Mouse (Mus musculus) urinary bladder, adult 18-20 months (tissue): ENCODE data around the gene Lrch1.

Source experiments
- DNase-seq, 2 experiments: peaks; one replicate each; pipeline ENCODE4 v3.0.0; 2022; ENCODE audit warnings: low spot score in 2 of 2, mixed read lengths in 2 of 2

Gene Lrch1

GRCm38 (mm10) chr14:74893085-74893648, 54.5 kb downstream of the Lrch1 start:
- no peak for DNase-seq

DNA sequence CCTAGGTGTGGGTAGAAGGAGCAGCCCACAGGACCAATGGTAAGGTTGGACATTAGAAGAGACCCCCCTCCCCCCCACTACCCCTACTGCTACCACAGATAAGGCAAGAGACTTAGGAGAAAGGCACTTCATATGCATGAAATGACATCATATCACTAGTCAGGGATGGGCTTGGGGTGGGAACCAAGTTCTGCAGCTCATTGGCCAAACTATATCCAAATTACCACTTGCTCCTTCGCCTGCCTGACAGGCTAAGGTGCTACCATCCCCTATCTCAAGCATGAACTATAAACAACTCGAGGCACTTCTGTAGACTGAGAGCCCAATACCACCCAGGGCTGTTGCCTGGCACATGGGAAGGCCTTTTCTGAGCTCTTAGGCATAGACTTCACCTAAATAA, 58.4 kb downstream of the Lrch1 start:
- no peak for DNase-seq

GRCm38 (mm10) chr14:74888103-74888502, 59.6 kb downstream of the Lrch1 start:
- DNase-seq = no peak

DNA sequence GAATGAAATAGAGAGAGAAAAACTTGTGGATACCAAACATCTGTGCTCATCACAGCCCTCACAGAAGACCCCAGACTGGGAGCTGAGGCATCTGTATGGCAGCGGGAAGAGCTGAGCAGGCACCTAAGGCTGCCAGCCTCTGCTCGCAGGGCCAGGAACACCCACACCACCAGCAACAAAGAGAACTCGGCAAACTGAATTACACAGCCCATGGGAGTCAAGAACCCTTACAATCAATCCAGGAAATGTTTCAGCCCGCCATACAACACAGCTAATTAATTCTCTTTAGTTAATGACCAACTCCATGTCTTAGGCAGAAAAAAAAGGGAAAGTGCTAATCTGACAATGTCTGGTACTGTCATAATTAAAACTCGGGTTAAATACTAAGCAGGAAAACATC, 61.2 kb downstream of the Lrch1 start:
- no peak for DNase-seq

GRCm38 (mm10) chr14:74884920-74885319, 62.8 kb downstream of the Lrch1 start:
- no peak for DNase-seq

DNA sequence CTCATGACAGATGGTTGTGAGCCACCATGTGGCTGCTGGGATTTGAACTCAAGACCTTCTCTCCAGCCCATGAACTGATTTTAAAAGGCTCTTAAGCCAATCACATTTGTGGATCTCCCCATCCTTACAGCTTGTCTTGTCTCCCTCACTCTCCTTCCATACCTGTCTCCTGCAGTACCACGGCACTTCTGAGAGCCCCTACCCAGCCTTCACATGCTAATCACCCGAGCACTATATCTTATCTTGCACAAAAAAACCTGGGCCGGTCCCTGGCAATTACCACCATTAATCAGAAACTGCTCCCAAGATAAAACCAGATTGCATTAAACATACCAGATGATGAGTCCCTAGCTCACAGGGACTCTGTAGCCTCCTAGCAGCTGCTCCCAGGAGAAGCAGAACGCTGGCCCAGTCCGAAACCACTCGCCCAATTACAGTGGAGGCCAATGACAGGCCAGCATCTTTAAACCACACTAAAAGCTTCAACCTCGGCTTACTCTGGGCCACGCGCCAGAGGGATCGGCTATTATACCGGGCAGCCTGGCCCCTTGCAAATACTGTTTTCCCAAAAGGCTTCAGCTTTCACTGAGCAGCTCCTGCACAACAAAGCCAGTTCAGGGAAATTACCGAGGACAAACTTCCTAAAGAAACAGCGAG, 63.5 kb downstream of the Lrch1 start:
- peak in 1 of 2 experiments; percentile 40 for DNase-seq

GRCm38 (mm10) chr14:74883204-74883603, 64.5 kb downstream of the Lrch1 start:
- DNase-seq = no peak

DNA sequence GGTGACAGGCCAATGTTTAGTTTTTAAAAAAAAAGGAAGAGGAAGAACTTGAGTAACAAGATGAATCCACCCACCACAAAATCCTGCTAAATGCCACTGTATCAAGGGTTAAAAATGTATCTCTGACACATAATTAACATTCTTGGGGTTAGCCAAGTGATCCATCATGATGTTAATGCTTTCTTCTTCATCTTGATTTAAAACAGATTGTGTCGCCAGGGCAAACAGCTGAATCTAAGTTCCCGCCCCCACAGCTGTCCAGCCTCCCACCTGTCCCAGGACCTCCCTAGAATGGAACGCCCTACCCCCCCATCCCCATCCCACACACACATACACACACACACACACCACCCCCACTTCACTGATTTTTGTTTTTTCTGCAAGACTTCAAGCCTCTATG, 64.9 kb downstream of the Lrch1 start:
- DNase-seq = no peak

DNA sequence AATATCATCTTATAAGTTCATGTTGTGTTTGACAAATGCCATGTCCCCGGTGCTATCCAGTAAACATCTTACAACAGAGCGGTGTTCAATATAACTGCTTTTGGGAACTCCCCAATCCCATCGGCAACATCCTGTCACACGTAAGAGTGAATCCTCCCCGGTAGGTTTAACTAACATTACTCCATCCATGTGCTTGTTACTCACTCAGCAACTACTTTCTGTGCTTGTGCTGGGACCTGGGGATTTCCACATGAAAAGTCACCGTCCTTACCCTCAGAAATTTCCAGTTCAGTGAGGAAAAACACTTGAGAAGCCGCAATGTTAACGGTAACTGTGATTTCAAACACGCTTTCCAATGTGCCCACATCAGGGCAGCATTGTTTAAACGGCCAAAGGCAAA, 66.8 kb downstream of the Lrch1 start:
- DNase-seq = no peak

- no peak for DNase-seq
These were observed 68.2 kb downstream of the Lrch1 start for GRCm38 (mm10) chr14:74879480-74879879.

GRCm38 (mm10) chr14:74877287-74877686, 70.4 kb downstream of the Lrch1 start:
- DNase-seq = no peak

DNA sequence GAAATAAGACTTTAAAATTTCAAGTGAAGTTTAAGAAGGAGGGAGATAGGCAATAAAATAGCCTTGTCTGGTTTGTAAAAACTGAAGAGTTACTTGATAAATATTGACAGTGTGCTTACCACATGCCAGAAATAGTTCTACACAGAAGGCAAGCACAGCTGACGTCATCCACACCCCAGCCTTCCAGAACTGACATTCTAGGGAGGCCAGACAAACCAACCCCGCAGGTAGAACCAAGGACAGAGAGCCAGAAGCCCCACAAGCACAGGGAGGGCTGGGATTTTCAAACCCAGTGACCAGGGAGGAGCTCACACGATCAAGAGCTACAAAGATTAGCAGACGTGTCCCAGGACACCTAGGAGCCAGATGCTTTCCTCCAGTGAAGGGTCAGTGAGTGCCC, 76.5 kb downstream of the Lrch1 start:
- no peak for DNase-seq

DNA sequence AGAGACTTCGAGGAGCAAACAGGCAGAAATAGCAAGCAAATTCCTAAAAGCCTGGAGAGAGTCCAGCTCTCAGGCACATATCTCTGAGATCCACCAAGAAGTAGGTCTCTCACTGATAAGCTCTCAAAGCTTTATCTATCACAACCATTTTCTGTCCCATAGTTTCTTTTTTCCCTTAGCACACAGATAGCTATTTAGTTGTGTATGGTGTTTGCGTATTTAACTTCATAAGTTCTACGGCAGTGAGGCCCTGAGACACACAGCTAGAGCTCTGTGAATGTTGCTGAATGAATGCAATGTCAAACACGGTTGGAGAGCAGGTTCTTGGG, 78.8 kb downstream of the Lrch1 start:
- DNase-seq = no peak

DNA sequence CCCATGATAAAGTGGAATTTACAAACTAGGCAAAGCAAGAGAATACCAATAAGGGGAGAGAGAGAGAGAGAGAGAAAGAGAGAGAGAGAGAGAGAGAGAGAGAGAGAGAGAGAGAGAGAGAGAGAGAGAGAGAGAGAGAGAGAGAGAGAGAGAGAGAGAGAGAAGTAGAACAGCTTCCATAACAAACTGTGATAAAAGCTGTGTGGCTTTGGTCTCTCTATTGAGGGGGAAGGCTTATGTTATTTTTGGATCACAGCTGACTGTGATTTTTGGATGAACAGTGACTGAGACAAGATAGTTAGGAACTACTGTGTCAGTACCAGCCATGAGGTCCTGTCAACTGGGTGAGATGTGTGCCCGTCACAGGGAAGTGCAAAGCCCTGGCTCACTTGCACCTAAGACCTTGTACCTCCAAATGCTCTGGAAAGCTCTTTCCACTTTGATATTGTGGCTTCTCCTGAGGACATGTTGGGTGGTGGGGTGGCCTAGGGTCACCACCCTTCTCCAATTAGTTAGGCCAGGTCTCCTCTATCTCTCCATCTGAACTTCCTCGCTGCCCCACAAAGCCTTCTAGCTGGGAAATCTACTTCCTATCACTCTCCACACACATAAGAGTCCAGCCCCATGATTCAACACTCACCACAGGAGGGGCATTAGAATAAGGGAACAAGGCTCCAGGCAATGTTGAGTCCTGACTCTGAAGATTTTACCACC, 79.3 kb downstream of the Lrch1 start:
- DNase-seq = no peak

DNA sequence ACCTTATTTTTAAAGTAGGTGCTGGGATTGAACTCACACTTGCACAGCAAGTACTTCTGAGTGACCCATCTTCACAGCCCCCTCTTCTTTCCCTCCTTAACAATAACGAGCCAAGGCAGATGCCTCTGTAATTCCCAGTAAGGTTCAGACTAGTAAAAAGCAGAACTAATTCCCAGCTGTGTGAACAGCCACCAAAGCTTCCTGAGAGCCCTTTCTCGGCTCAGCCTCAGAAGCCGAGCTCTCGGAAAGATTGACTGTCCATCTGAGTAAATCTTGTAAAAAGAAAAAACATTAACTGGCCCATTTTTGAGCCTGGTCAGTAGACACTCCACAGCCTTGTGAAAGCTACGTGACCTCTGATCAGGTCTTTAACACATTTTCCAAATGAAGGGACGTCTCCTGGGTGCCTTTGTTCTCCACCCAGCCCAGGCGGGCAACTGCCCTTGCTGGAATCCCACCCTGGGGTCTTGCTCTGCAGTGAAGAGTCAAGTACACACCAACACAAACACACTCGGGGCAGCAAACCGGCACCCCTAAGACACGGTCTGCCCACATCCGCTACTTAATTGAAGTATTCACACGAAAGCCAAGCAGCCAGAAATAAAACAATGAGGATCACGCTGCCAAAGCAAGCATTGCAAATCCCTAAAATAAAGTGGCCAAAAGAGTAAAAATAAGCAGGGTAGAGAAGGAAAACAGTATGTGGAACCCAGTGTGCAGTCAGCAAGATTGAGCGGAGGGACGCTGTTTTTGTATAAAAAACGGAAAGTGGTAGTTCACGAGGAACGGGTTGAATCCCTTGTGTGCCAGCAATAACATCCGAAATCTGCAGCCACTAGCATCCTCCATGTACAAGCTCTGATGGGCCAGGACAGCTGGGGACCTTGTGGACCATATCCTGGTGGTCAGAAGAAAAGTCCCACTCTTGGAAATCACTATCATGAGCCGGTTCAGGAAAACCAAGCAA, 80.3 kb downstream of the Lrch1 start:
- DNase-seq = no peak

GRCm38 (mm10) chr14:74865738-74866137, 81.9 kb downstream of the Lrch1 start:
- DNase-seq = no peak

- no peak for DNase-seq
These were observed 82.7 kb downstream of the Lrch1 start for GRCm38 (mm10) chr14:74864805-74865483.

DNA sequence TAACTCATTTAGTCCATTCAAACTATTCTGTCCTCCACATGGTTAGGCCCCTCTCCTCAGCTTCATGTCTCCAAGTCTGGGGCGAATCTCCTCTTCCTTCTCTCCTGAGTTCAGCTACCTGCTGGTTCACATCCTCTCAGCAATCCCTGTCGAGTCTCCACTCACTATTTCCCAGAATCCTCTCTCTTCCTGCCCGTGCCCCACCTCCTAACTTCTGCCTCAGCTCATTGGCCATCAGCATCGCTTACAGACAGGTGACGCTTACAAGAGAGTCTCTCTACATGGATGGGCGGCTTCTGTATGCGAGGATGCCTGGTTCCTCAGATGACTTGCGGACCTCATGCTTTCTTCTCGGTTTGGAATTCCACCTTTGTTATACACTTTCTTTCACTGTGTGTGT, 86.2 kb downstream of the Lrch1 start:
- DNase-seq = no peak

GRCm38 (mm10) chr14:74859154-74859553, 88.5 kb downstream of the Lrch1 start:
- no peak for DNase-seq

GRCm38 (mm10) chr14:74855429-74855828, 92.2 kb downstream of the Lrch1 start:
- DNase-seq = no peak

DNA sequence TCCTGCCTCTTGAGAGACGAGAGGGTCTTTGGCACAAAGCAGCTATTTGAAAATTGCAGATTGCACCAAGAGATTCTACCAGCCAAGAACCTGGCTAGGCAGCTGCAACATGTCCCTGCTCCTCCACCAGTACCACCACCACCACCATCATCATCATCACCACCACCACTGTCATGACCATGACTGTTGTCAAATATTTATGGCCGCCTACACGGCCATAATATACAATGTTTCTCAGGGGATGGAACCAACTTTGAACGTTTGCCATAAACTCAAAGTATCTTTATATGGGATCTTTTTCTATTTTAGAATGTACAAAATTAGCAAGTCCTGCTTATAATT, 93.9 kb downstream of the Lrch1 start:
- DNase-seq = no peak
